Mouse (Mus musculus) CH12.LX (cell line): ENCODE data around the gene Coa7. TPM values are rescaled to one million over a fixed set of nuclear protein-coding genes. Genes with fewer than 3 reads are reported as not detected.
A peak's percentile ranks its signal among the peaks of the same experiment; 100 is the strongest.

Experiments
- DNase-seq: peaks from one replicate; pipeline ENCODE4 v3.0.0-alpha.2; 2013; ENCODE audit errors: extremely low read depth
- H3K27ac ChIP-seq: 2 replicates; pipeline ENCODE4 v1.5.1; 2012; ENCODE audit warnings: low read depth, mild to moderate bottlenecking, control low read depth, moderate library complexity; ENCODE audit not compliant: insufficient read depth
- H3K27me3 ChIP-seq: replicated peaks from 2 replicates; pipeline ENCODE3; 2012; ENCODE audit warnings: inconsistent platforms
- H3K36me3 ChIP-seq, 2 experiments: replicated peaks in 1 of 2; 2 replicates each; pipeline versions ENCODE3 to v1.6.1; 2012; ENCODE audit warnings: inconsistent platforms in 1 of 2, low read length in 1 of 2, mild to moderate bottlenecking in 1 of 2, mixed read lengths in 1 of 2, moderate library complexity in 1 of 2; ENCODE audit not compliant: control insufficient read depth in 1 of 2, insufficient read depth in 1 of 2
- H3K4me1 ChIP-seq, 2 experiments: 2 replicates each; pipeline ENCODE4 v1.6.1; 2012; ENCODE audit warnings: inconsistent platforms in 1 of 2, moderate library complexity in 1 of 2; ENCODE audit not compliant: insufficient read depth in 2 of 2, control insufficient read depth in 1 of 2
- H3K4me2 ChIP-seq: 2 replicates; pipeline ENCODE4 v1.6.1; 2012; ENCODE audit warnings: low read depth, mild to moderate bottlenecking, control low read depth; ENCODE audit not compliant: poor library complexity, insufficient read depth, severe bottlenecking
- H3K4me3 ChIP-seq, 3 experiments: fragments of 150-350 bp in 1 of 3; sonication (generic) in 1 of 3; replicated peaks in 1 of 3; 2 replicates each; pipeline versions ENCODE3 to v1.5.1; 2011 to 2012; ENCODE audit warnings: low read depth in 2 of 3, low read length in 2 of 3, mild to moderate bottlenecking in 2 of 3, moderate library complexity in 2 of 3, control low read depth in 1 of 3, improper control_type of control experiment in 1 of 3, inconsistent platforms in 1 of 3, mixed read lengths in 1 of 3; ENCODE audit not compliant: poor library complexity in 1 of 3
- H3K79me2 ChIP-seq: replicated peaks from 2 replicates; pipeline ENCODE4 v1.6.1; 2012; ENCODE audit warnings: mild to moderate bottlenecking, moderate library complexity; ENCODE audit not compliant: control insufficient read depth, poor library complexity, insufficient read depth, severe bottlenecking; ENCODE audit errors: extremely low read depth
- H3K9ac ChIP-seq: 2 replicates; pipeline ENCODE4 v1.6.1; 2012; ENCODE audit warnings: low read depth, mild to moderate bottlenecking, control low read depth, moderate library complexity; ENCODE audit not compliant: insufficient read depth
- H3K9me3 ChIP-seq: replicated peaks from 2 replicates; pipeline ENCODE3; 2012; ENCODE audit warnings: low read length, inconsistent platforms, mixed read lengths
- CHD1 ChIP-seq: IDR thresholded peaks from 2 replicates; pipeline ENCODE4 v1.6.1; 2012; ENCODE audit warnings: low read depth, low read length, improper control_type of control experiment, inconsistent platforms
- CHD2 ChIP-seq: IDR thresholded peaks from 2 replicates; pipeline ENCODE4 v1.6.1; 2011; ENCODE audit warnings: low read length, improper control_type of control experiment
- CTCF ChIP-seq, 2 experiments: IDR thresholded peaks in 1 of 2; conservative IDR thresholded peaks in 1 of 2; 2 replicates each; pipeline ENCODE4 v1.5.1; 2011 to 2012; ENCODE audit warnings: low read depth in 2 of 2, low read length in 2 of 2, improper control_type of control experiment in 1 of 2, inconsistent platforms in 1 of 2, mild to moderate bottlenecking in 1 of 2, moderate library complexity in 1 of 2
- E2F4 ChIP-seq: IDR thresholded peaks from 2 replicates; pipeline ENCODE4 v1.6.1; 2011; ENCODE audit warnings: low read depth, low read length, improper control_type of control experiment; ENCODE audit not compliant: insufficient replicate concordance
- ELF1 ChIP-seq: IDR thresholded peaks from 2 replicates; pipeline ENCODE4 v1.6.1; 2014; ENCODE audit warnings: low read depth, mild to moderate bottlenecking, inconsistent platforms, low read length, improper control_type of control experiment
- EP300 ChIP-seq: IDR thresholded peaks from 2 replicates; pipeline ENCODE4 v1.6.1; 2011; ENCODE audit warnings: low read length, improper control_type of control experiment
- ETS1 ChIP-seq: conservative IDR thresholded peaks from 2 replicates; pipeline ENCODE4 v1.6.1; 2012; ENCODE audit warnings: low read depth, mild to moderate bottlenecking, inconsistent platforms, low read length, improper control_type of control experiment, moderate library complexity
- HCFC1 ChIP-seq: IDR thresholded peaks from 2 replicates; pipeline ENCODE4 v1.6.1; 2012; ENCODE audit warnings: low read depth, mild to moderate bottlenecking, inconsistent platforms, low read length, improper control_type of control experiment
- KAT2A ChIP-seq: IDR thresholded peaks from 2 replicates; pipeline ENCODE4 v1.6.1; 2012; ENCODE audit warnings: low read length, improper control_type of control experiment, inconsistent platforms; ENCODE audit not compliant: insufficient replicate concordance
- MAFK ChIP-seq: IDR thresholded peaks from 2 replicates; pipeline ENCODE4 v1.6.1; 2011; ENCODE audit warnings: low read length, improper control_type of control experiment; ENCODE audit not compliant: insufficient replicate concordance
- MAX ChIP-seq: IDR thresholded peaks from 2 replicates; pipeline ENCODE4 v1.6.1; 2011; ENCODE audit warnings: low read length, improper control_type of control experiment
- MAZ ChIP-seq: IDR thresholded peaks from 2 replicates; pipeline ENCODE4 v1.6.1; 2012; ENCODE audit warnings: low read depth, mild to moderate bottlenecking, inconsistent platforms, low read length, improper control_type of control experiment, moderate library complexity
- MEF2A ChIP-seq: IDR thresholded peaks from 2 replicates; pipeline ENCODE4 v1.6.1; 2014; ENCODE audit warnings: low read depth, mild to moderate bottlenecking, inconsistent platforms, low read length, improper control_type of control experiment, borderline replicate concordance
- MXI1 ChIP-seq: IDR thresholded peaks from 2 replicates; pipeline ENCODE4 v1.6.1; 2011; ENCODE audit warnings: mild to moderate bottlenecking, low read depth, low read length, improper control_type of control experiment
- MYC ChIP-seq: IDR thresholded peaks from 2 replicates; pipeline ENCODE4 v1.6.1; 2011; ENCODE audit warnings: low read depth, mild to moderate bottlenecking, improper control_type of control experiment, low read length
- NELFE ChIP-seq: IDR thresholded peaks from 2 replicates; pipeline ENCODE4 v1.6.1; 2011; ENCODE audit warnings: low read depth, low read length, improper control_type of control experiment
- NRF1 ChIP-seq: IDR thresholded peaks from 2 replicates; pipeline ENCODE4 v1.6.1; 2014; ENCODE audit warnings: low read depth, mild to moderate bottlenecking, inconsistent platforms, low read length, improper control_type of control experiment, moderate library complexity
- PAX5 ChIP-seq: IDR thresholded peaks from 2 replicates; pipeline ENCODE4 v1.6.1; 2012; ENCODE audit warnings: low read length, inconsistent platforms, mixed read lengths
- POLR2A ChIP-seq: IDR thresholded peaks from 2 replicates; pipeline ENCODE4 v1.6.1; 2011; ENCODE audit warnings: low read depth, mild to moderate bottlenecking, improper control_type of control experiment, low read length
- POLR2AphosphoS2 ChIP-seq: IDR thresholded peaks from 2 replicates; pipeline ENCODE4 v1.6.1; 2011; ENCODE audit warnings: low read depth, low read length, improper control_type of control experiment
- RAD21 ChIP-seq: IDR thresholded peaks from 2 replicates; pipeline ENCODE4 v1.6.1; 2011; ENCODE audit warnings: low read depth, mild to moderate bottlenecking, low read length, improper control_type of control experiment, moderate library complexity
- RCOR1 ChIP-seq: conservative IDR thresholded peaks from 2 replicates; pipeline ENCODE4 v1.6.1; 2012; ENCODE audit warnings: low read depth, mild to moderate bottlenecking, inconsistent platforms, low read length, improper control_type of control experiment
- SMC3 ChIP-seq: IDR thresholded peaks from 2 replicates; pipeline ENCODE4 v1.6.1; 2011; ENCODE audit warnings: low read depth, low read length, improper control_type of control experiment
- TCF12 ChIP-seq: IDR thresholded peaks from 2 replicates; pipeline ENCODE4 v1.6.1; 2014; ENCODE audit warnings: low read depth, mild to moderate bottlenecking, inconsistent platforms, low read length, improper control_type of control experiment
- UBTF ChIP-seq: IDR thresholded peaks from 2 replicates; pipeline ENCODE4 v1.6.1; 2012; ENCODE audit warnings: low read depth, mild to moderate bottlenecking, inconsistent platforms, low read length, improper control_type of control experiment, moderate library complexity
- USF1 ChIP-seq: IDR thresholded peaks from 2 replicates; pipeline ENCODE4 v1.6.1; 2014; ENCODE audit warnings: low read depth, mild to moderate bottlenecking, inconsistent platforms, low read length, improper control_type of control experiment
- ZC3H11A ChIP-seq: IDR thresholded peaks from 2 replicates; pipeline ENCODE4 v1.6.1; 2012; ENCODE audit warnings: low read depth, mild to moderate bottlenecking, inconsistent platforms, low read length, improper control_type of control experiment
- ZKSCAN1 ChIP-seq: IDR thresholded peaks from 2 replicates; pipeline ENCODE4 v1.6.1; 2012; ENCODE audit warnings: low read depth, inconsistent platforms, low read length, improper control_type of control experiment, borderline replicate concordance
- ZMIZ1 ChIP-seq: IDR thresholded peaks from 2 replicates; pipeline ENCODE4 v1.6.1; 2012; ENCODE audit warnings: low read depth, mild to moderate bottlenecking, inconsistent platforms, low read length, improper control_type of control experiment
- ZNF384 ChIP-seq: IDR thresholded peaks from 2 replicates; pipeline ENCODE4 v1.6.1; 2012; ENCODE audit warnings: low read depth, low read length, improper control_type of control experiment, inconsistent platforms
- dilution Hi-C: fragments of 300-500 bp; cut with MboI; formaldehyde crosslinking; loops from 2 replicates; pipeline ENCODE4 v1.14.3; 2020; ENCODE audit warnings: low sequenced_read_pairs; ENCODE audit not compliant: extremely low pct_unique_long_range_greater_than_20kb, extremely low pct_ligation_motif_present
- in situ Hi-C: fragments of 300-500 bp; cut with MboI; formaldehyde crosslinking; loops from 3 replicates; pipeline ENCODE4 v1.14.3; 2019; ENCODE audit warnings: low sequenced_read_pairs, low pct_ligation_motif_present, low pct_unique_long_range_greater_than_20kb, mixed read lengths
- polyA plus RNA-seq: library from polyadenylated mRNA; unstranded; fragments of >175 nt; gene quantifications from 2 replicates; pipeline ENCODE4 v1.2.1, GENCODE M21; 2012; ENCODE audit warnings: low read depth; ENCODE audit not compliant: insufficient read length
- total RNA-seq, 2 experiments: library from RNA; depleted of rRNA; stranded (reverse); fragments of 300-350 nt in 1 of 2; fragments of >200 nt in 1 of 2; gene quantifications; 2 replicates each; pipeline ENCODE4 v1.2.3; 2012 to 2014

The Coa7 gene
- total and polyA plus RNA-seq, 3 experiments: 18.7 to 73.8 (median 24.2) TPM

- TF ChIP-seq USF1 (no peak), CHD1 (0 out of 2 replicates have a peak, but pooled peaks have one; percentile 64), TCF12 (no peak), ETS1 (no peak), KAT2A (no peak), ZC3H11A (no peak), POLR2AphosphoS2 (no peak), MAX (no peak), MEF2A (no peak), MXI1 (peak; percentile 47; the same call in 1 of the 2 replicates), NELFE (no peak), CTCF (conservative IDR thresholded peaks at IDR 0.05 in 1 of 2, IDR thresholded peaks at IDR 0.05 in 1 of 2; ENCODE audit: low read depth in 2 of 2, low read length in 2 of 2) (no peak), RAD21 (no peak), ZKSCAN1 (no peak), SMC3 (no peak), MAZ (no peak), ZNF384 (no peak), ELF1 (0 out of 2 replicates have a peak, but pooled peaks have one; percentile 17), RCOR1 (no peak)
- Histone ChIP-seq H3K9me3 (peaks cover 2% of the 10 kb centered on the region), H3K27ac (no peak overlapping the region), H3K4me3 (peak overlapping the region; percentile 70 to 98 (median 88)), H3K9ac (peak overlapping the region; percentile 97), H3K4me1 (peaks cover 6 to 30% of the 10 kb centered on the region in 2 experiments; a peak in 3 of 4 replicates), H3K27me3 (no peaks in the 10 kb centered on the region), H3K36me3 (peaks cover 0 to 5% of the 10 kb centered on the region in 2 experiments), H3K4me2 (peak overlapping the region; percentile 91), H3K79me2 (peaks cover 11% of the 10 kb centered on the region)
- in situ Hi-C loops: no loop called here
- no peak for DNase-seq
- dilution Hi-C loops: no loop called here
Measured at GRCm38 (mm10) chr4:108300266-108300665, 27.7 kb upstream of the Coa7 start.

GRCm38 (mm10) chr4:108300670-108301373 is 27.1 kb upstream of the Coa7 start, which contains the start of gene Zyg11b:
TSS of gene Zyg11b (minus strand) at chr4:108301096.
- Histone ChIP-seq H3K4me1 (peaks cover 6 to 30% of the 10 kb centered on the region in 2 experiments; a peak in 3 of 4 replicates), H3K9me3 (peaks cover 3% of the 10 kb centered on the region), H3K79me2 (peaks cover 11% of the 10 kb centered on the region), H3K36me3 (peaks cover 0 to 5% of the 10 kb centered on the region in 2 experiments), H3K27ac (peak within 1 kb of the TSS; percentile 44), H3K9ac (peak within 1 kb of the TSS; percentile 97), H3K4me3 (peak within 1 kb of the TSS; percentile 70 to 98 (median 88)), H3K27me3 (no peaks in the 10 kb centered on the region), H3K4me2 (peak within 1 kb of the TSS; percentile 91)
- peak; percentile 89 for DNase-seq
- dilution Hi-C loops: no loop called here
- in situ Hi-C loops: no loop called here
- TF ChIP-seq CTCF (conservative IDR thresholded peaks at IDR 0.05 in 1 of 2, IDR thresholded peaks at IDR 0.05 in 1 of 2; ENCODE audit: low read depth in 2 of 2, low read length in 2 of 2) (no peak), MAX (no peak; the same call in 1 of the 2 replicates), NELFE (peak; percentile 70), MYC (no peak), USF1 (no peak), CHD2 (no peak), HCFC1 (no peak), POLR2AphosphoS2 (no peak), MAFK (no peak), POLR2A (peak; percentile 84), NRF1 (no peak), ETS1 (no peak), ZMIZ1 (peak; percentile 69; the same call in 1 of the 2 replicates), E2F4 (no peak), SMC3 (no peak), PAX5 (no peak), UBTF (0 out of 2 replicates have a peak, but pooled peaks have one; percentile 70), MXI1 (peak; percentile 60), KAT2A (no peak), RCOR1 (no peak), EP300 (no peak), CHD1 (no peak)
